Mouse (Mus musculus) right cerebral cortex, postnatal 36 days (tissue): ENCODE results near the gene Fasn.

Experiments
- DNase-seq, 2 experiments: peaks; one replicate each; pipeline ENCODE4 v3.0.0; 2022; ENCODE audit warnings: low spot score in 2 of 2, mixed read lengths in 1 of 2

The Fasn gene

DNA sequence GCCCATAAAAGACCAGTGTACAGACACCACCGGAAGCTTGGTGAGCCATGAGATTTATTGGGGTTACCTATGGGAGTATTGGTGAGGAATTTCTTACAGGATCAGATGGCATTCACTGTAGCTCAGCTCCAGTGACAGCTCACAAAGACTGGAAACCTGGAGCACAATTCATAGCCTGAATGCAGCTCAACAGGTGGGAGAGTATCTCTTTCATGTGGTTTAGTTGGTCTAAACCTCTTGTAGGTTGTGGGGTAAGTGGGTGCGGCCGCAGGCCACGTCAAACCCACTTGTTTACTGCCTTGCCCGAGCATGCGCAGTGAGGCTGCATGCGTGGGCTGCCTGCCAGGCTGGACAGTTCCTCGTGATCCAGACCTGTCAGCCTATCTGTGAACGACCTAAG is 64.1 kb downstream of the Fasn start:
- DNase-seq: no peak
